Mouse (Mus musculus) embryo, embryonic 9.5 days (tissue): ENCODE results near the gene D17Wsu92e.

ENCODE experiments used
- DNase-seq: peaks from one replicate; pipeline ENCODE4 v3.0.0-alpha.2; 2017; ENCODE audit errors: extremely low spot score

D17Wsu92e gene

DNA sequence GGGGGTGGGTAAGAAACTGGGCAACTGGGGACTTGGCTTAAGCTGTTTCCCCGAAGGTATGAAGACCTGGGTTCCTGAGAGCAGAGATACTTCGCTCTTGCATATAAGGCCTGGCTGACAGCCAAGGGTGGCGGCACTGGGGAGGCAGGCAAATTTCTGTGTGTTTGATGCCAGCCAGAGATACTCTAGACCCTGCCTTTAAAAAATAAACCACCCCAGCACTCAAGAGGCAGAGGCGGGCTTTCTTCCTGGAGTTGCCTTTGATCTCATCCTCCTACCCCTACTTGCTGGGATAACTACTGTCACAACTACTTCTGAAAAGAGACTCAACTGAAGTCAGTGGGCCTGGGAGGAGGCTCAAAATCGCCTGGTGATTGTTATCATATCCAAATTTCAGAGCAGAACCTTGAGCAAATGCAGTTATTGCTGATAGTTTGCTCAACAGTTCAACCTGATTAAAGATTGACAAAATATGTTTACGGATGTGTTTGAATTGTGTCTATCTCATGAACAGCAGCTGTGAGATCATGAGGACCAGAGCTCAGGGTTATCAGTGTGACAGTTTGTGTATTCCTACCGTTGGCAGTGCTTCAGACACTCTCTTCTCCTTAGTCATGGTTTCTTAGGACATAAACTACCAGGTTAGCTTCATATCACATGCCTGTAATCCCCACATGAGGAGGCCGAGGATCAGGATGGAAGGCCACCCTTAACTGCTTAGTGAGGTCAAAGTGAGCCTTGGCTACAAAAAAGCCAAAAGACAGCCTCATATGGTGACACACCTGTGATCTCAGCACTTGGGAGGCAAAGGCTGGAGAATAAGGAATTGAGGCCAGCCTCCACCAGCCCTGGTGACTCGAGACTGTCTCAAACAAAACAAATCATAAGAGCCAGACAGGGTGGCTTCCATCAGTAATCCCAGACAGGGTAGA lies 1.2 kb upstream of the D17Wsu92e start:
- DNase-seq, result no peak

DNA sequence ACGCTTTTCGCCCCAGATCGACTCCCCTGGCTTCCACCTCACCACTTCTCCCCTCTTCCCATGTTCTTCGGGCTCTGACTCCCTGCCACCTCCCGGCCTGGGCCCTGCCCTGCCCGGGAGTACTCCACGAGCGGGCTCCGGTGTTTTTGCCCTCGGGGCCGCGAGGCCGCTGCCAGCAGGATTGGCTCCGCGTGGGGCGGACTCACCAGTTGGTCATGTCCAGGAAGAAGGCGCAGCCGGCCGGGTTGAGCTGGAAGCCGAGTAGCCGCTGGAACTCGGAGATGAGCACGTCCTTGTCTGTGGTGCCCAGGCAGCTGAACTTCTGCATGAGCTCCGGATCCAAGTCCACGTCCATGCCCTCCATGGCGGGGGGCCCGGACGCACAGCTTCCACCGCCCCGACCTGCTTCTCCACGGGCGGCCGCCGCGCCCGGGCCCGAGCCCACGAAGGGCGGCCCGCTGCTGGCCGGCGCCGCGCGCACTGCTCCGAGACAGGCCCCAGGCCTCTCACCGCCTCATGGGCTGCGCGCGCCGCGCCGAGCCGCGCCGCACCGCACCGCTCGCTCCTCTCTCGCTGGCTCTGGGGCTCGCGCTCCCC lies 379 bp downstream of the D17Wsu92e start:
- DNase-seq, result peak; percentile 60

DNA sequence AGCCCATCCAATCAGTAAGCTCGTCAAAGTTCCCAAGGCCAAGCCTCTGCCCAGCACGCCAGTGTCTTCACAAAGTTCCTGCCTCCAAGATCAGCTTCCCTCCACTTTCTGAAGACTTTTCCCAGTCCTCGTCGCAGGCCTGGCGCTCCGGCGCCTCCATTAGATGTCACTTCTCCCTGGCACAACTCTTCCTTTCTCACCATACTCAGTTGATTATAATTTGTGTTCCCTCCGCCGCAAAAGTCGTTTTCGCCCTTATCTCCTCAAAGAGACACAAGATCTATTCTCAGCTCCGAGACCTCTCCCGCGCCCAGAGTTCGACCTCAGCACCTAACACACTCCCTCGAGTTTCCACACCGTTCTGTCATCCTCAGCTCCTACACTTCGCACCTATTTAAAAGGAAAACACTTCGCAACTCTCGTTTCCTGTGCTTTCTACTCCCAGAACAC lies 902 bp downstream of the D17Wsu92e start:
- DNase-seq, result no peak

DNA sequence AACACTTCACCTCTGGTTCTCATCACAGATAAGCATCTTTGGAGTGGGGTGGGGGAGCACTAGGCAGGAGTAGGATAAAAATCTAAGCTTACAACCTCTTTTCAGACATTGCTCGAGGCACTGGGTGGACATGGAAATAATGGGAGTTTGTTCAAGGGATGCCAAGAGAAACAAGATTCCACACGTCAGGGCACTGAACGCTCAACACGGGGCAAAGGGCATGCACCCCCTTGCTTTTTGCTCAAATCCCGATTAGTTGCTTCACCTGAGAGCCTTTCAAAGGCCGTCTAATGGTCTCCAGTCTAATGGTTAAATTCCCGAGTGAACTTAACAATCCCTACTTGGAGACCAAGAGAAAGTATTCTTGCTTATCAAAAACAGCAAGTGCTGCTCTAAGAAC lies 1.4 kb downstream of the D17Wsu92e start:
- DNase-seq, result no peak

DNA sequence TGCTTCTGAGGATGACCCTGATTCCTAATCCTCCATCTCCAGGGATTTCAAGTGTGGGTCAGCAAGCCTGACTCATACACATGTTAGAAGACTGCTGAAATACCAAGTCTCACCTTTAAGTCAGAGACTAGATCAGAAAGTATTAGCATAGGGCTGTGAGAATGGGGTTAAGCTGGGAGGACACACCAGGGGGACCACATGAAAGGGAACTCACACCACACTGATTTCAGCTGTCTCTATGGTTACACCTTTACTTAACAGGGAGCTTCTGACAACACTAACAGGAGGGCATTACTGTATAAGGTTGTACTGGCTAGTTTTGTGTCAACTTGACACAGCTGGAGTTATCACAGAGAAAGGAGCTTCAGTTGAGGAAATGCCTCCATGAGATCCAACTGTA lies 5.8 kb downstream of the D17Wsu92e start:
- no peak for DNase-seq

DNA sequence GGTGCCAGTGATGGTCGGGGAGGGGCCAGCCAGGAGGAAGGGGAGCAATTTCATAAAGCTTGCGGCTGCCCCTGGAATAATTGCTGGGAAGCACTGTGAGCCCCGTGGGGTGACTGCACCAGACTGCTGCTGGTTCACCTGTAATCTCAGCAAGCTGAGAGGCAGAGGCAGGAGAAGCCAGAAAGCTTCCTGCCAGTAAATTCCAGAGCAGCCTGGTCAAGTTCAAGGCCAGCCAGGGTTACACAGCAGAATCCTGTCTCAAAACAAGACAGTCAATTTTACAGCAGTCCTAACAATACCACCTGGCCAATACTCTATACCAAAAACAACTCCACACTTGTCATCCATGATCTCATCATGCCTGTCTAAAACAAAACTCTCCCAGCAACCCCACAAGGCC lies 8.5 kb downstream of the D17Wsu92e start:
- no peak for DNase-seq

DNA sequence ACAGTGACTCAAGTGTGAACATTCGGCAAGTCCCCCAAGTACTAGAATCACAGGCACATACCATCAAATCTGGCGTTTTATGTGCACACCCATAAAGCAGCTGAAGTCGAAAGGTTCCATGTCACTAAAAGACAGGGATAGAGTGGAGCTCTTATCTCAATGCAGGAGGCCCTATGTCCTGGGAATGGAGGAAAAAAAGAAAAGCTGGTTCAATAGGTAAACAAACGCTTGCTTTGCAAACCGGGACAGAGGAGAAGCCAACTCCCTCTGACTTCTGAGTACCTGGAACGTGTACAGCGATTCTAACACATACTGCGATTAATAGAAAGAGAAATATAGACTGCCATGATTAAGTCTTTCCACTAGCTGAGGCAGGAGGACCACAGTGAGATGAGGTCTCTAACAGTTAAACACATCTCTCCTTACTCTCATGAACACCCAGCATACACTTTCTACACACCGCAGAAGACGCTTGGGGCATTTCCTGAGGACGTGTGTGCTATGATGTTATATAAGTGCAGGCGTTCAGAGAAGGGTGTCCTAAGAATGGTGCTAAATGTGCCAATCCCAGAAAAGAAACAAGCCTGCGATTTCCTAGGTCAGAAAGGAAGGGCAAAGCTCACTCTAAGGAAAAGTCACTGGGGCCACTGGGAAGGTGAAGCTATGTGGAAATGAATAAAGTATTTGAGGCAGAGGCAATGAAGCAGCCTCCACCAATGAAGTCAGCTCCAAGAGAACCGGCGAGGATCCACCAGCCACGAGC lies 9.7 kb downstream of the D17Wsu92e start:
- no peak for DNase-seq

DNA sequence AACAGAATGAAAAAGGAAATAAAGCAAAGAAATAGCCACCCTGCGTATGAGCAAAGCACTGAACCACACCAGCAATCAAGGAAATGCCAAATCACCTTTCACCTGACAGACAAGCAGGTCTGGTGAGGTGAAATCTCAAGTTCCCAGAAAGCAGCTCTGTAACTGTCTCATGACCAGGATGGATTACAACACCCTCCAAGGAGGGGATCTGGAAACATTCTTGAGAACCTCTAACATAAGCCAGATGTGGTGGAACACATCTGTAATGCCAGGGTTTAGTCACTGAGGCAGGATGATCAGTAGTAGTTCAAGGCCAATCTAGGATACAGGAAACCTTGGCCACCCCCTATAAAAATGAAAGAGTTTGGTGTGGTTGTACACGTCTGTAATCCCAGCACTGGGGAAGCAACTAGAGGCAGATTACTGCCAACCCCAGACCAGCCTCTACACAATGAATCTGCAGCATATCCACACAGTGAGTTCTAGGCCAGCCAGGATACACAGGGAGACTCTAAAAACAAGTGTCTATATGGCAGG lies 12.8 kb downstream of the D17Wsu92e start:
- DNase-seq, result no peak

DNA sequence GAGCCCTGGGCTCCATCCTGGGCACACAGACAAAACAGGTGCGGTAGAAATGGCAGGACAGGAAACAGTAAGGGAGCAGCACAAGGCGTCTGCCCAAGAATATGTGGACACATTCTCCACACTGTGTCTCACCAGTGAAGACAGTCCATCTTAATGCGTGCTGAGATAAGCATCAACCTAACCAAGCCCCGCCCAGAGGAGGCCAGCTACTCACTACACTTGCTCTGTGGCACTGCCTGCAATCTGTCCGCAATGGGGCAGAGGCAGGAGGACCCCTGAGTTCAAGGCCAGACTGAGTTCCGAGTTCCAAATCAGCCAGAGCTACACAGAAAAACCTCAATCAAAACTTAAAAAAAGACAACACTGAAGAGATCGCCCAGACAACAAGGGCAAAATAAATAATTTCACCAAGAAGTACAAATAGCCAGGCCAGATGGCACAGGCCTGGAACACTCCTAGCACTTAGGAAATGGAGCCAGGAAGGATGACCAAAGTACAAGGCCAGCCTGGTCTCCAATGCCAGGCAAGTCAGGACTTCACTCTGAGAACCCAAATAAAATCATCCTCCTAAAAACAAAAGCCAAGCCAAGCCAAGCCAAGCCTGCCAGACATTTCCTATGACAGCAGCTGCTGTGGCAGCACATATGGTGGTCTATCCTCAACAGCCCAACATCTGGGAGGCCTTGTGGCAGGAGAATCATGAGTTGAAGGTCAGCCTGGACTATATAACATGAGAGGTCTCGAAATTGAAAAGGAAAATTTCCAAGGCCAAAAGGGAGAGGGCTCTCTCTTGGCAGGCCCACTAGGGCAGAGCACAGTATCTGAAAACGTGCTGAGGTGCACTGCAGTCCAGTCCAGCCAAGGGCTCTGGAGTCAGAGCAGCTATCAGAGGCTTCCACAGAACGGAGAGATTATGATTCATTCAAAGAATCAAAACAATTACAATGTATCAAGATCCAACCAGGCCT lies 15.4 kb downstream of the D17Wsu92e start:
- no peak for DNase-seq

DNA sequence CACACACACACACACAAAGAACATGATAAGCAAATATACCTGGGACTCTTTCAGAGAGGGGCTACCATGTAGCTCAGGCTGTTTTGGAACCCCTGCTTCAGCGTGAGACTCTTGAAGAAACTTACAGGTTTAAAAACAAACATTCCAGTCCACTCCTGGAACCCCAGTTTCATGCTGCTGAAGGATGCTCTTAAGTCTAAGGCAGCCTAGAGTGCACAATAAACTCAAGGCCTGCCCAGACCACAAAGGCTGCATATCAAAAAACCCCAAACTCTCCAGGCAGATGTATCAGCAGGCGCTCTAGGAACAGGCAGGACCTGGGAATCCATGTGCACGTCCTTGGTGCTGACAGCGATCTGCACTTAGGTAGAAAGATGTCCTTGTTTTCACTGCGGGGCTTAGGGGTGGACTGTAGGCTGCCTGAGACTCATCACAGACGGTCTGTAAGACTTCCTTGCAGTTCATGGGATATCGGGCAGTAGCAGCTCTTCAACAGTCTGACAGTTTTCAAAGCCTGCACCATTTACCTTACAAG lies 16.2 kb downstream of the D17Wsu92e start:
- no peak for DNase-seq

DNA sequence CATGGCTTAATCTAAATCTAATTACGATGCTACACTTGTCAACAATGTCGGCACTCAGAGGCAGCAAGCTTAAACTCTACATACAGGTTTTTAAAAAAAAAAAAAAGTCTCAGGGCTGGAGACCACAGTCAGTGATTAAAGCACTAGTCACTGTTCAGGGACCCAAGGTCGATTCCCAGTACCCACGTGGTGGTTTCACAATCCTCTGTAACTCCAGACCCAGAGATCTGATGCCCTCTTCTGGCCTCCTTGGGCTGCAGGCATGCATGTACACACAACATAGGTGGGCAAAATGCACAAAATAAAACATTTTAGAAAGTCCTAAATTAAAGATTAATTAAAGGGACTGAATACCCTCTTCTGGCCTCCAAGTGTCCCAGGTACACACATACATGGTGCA lies 16.7 kb downstream of the D17Wsu92e start:
- no peak for DNase-seq

DNA sequence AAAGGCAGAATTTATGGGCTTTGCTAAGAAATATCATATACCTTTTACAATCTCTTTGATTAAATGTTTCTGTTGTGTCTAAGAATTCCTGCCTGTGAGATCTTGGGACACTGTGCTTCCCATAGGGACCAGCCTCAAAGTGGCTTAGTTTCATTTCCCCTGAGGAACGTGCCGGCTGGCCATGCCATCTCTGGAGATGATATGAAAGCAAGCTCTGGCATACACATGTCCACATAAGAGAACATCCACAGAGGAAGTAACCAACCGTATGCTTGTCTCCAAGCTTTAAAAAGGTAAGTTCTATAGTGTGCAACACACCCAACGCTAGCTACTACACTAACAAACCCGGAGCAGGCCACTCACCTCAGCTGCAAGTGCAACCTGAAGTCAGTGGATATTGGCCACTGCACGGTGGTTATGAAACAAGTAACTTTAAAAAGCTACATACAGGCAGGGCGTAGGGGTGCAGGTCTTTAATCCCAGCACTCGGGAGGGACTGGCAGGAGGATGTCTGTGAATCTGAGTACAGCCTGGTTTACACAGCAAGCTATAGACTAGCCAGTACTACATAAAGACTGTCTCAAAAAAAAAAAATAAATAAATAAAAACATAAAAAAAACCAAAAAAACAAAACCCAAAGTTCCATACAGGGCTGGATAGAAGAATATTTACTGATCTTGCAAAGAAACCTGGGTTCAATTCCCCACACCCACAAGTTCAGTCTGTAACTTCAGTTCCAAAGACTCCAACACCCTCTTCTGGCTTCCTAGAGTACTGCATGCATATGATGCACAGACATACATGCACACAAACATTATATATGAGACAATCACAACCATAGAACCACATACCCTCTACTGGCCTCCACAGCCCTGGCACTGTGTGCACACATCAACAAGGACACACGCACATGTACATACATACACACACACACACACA lies 19.5 kb downstream of the D17Wsu92e start:
- no peak for DNase-seq

DNA sequence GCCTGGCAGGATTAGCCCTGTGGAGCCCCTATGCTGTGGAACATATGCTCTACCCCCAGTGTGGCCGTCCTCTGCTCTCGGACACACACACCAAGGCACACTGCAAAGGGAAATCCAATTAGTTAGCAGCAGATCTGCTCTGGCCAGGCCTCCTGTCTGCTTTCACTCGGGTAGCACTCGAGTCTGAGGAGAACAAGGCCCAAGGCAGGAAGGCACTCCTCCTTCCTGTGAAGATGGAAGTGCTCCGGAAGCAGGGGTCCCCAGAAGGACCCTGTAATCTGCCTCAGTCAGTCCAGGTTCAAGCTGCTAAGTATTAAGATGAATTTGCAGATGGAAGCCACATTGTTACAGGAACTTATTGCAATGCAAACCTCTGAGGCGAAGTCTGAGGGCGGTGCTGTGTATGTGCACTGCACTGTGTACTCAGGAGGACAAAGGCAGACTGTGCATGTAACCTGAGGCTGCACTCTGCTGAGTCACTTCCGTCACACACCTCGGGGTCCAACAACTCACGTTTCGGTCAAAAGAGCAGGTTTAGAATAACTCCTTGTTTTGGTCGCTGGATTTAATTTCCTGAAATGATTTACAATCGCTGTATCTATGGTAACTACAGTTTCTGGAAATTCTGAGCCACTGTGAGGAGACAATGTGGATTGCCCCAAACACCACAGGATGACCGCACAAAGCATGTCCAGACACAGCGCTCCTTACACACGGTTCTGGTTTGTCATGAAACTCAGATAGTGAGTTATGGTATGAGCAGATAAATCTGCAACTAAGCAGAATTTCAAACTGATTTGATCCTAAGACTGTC lies 20.5 kb downstream of the D17Wsu92e start:
- peak; percentile 50 for DNase-seq

DNA sequence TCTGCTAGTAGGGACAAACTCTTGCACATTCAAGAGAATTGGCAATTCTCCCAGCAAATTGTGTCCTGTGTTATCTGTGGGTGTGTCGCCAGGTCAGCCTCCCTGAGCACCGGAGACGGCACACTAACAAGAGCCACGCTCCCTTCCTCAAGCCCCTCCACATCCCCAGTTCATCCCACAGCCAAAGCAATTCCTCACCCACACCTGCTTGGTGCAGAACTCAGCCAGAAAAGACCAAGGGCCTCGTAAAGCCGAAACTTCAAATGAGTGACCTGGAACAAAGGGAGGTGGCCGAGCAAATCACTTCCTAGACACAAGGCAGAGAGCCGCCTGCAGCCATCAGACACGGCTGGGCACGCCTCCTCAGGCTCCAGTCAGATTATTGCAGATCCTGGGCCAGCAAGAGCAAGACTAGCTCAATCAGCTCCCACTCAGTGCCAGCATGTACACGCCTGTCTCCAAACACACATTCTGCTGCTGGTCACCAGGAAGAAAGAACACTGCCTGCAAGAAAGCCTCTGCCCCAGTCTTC lies 23.0 kb downstream of the D17Wsu92e start:
- DNase-seq, result peak; percentile 31

DNA sequence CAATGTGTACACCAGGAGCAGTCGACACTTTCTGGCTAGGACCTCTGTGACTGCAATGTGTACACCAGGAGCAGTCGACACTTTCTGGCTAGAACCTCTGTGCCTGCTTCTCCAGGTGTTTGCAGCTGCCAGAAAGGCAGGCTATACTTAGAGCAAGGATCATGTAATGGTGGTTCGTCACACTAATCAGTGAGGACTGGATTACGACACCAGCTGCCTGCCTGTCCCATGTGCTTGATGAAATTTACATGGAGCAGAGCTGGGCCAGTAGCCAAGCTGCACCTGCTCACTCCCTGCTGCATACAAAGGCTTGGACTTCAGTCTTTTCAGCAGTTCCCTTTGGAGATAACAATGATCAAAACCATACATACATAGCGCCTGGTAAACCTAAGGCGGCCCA lies 23.7 kb downstream of the D17Wsu92e start:
- DNase-seq, result no peak

DNA sequence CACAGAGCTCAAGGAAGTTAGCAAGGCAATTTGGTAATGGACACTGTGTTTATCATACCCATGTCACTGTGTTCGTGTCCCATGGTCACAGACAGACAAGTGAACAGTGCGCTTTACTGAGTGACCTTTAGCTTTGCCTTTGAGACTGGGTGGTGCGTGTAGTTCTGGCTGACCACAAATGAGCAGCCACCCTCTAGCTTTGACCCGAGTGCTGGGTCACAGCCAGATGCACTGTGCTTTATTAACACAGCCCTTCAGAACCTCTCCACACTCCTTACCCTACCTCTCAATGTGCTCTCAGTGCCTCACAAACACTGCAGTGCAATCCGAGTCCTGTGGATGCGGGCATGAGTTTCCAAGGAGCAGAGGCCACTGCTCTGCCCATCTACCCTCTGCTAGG lies 27.3 kb downstream of the D17Wsu92e start:
- DNase-seq, result no peak

DNA sequence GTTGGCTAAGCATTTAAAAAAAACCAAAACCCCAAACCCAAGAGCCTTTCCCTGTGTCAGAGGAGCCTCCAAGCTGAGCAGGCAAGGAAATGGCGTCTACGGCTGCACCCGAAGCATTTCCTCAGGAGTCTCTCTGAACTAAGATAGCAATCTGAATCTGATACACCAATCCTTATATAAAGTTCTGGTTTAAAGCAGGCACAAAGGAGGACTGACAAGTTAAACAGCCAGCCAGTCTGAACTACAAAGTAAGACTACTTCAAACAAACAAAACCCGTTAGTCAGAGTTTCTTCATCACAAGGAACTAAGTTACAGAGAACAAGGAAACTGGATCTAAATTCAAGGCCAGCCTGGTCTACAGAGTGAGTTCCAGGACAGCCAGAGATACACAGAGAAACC lies 27.9 kb downstream of the D17Wsu92e start:
- no peak for DNase-seq

DNA sequence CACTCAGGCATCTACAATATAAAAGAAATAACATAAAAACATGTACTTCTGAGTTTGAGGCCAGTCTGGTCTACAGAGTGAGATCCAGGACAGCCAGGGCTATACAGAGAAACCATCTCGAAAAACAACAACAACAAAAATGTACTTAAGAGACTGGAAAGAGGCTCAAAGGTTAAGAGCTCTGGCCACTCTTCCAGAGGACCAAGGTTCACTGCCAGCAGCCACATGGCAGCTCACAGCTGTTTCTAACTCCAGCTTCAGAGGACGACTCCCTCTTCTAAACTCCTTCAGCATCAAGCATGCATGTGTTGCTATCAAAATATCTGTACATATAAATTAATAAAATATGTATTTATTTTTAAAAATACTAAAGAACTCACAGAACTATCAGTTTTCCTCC lies 28.9 kb downstream of the D17Wsu92e start:
- DNase-seq, result no peak

DNA sequence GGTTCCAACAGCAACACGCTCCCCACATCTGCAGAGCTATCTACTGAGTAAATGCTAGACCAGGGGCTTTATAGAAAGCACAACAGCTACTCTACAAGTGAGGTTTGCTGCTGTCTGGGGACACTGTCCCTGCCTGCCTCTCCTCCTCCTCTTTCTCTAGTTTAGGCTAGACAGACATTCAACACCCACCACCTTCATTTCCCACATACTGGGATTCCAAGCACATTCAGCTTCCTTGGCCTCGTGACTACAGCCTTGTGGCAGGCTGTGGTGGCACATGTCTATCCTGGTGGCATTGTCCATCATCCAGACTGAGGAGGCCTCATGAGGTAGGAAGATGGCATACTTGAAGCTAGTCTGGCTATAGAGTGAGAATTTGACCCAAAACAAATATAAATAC lies 29.5 kb downstream of the D17Wsu92e start:
- DNase-seq, result no peak
